Mouse (Mus musculus) hindbrain, postnatal 0 days (tissue): ENCODE data around the gene Bcl2l1. TPM values are rescaled to one million over a fixed set of nuclear protein-coding genes. Genes with fewer than 3 reads are reported as not detected.

ENCODE experiments used
- ATAC-seq: fragments of 200-750 bp; cut with Nextera tagmentation; 2 replicates; pipeline ENCODE4 v1.8.0; 2017; ENCODE audit warnings: mild to moderate bottlenecking, moderate TSS enrichment, moderate library complexity
- DNase-seq: peaks from one replicate; pipeline ENCODE4 v3.0.0-alpha.2; 2015; ENCODE audit warnings: low spot score
- H3K27ac ChIP-seq: fragments of 300-500 bp; sonication (generic); 2 replicates; pipeline ENCODE4 v1.5.1; 2014; ENCODE audit warnings: mild to moderate bottlenecking
- H3K27me3 ChIP-seq: fragments of 300-500 bp; sonication (generic); 2 replicates; pipeline ENCODE4 v1.6.1; 2014; ENCODE audit warnings: low read length, mixed read lengths; ENCODE audit not compliant: insufficient read depth
- H3K36me3 ChIP-seq: fragments of 300-500 bp; sonication (generic); 2 replicates; pipeline ENCODE4 v1.6.1; 2014; ENCODE audit warnings: low read length, mixed read lengths; ENCODE audit not compliant: insufficient read depth
- H3K4me1 ChIP-seq: fragments of 300-500 bp; sonication (generic); 2 replicates; pipeline ENCODE4 v1.6.1; 2014; ENCODE audit warnings: antibody characterized with exemption, low read length, mixed read lengths; ENCODE audit not compliant: insufficient read depth
- H3K4me2 ChIP-seq: fragments of 300-500 bp; sonication (generic); 2 replicates; pipeline ENCODE4 v1.6.1; 2014; ENCODE audit warnings: low read depth, mild to moderate bottlenecking, low read length, moderate library complexity, mixed read lengths
- H3K4me3 ChIP-seq: fragments of 300-500 bp; sonication (generic); 2 replicates; pipeline ENCODE4 v1.5.1; 2014; ENCODE audit warnings: low read length
- H3K9ac ChIP-seq: fragments of 300-500 bp; sonication (generic); replicated peaks from 2 replicates; pipeline ENCODE4 v1.6.1; 2014; ENCODE audit warnings: mild to moderate bottlenecking, low read length, moderate library complexity, mixed read lengths
- H3K9me3 ChIP-seq: fragments of 300-500 bp; sonication (generic); 2 replicates; pipeline ENCODE4 v1.6.1; 2016; ENCODE audit warnings: low read length, mixed read lengths
- CTCF ChIP-seq: IDR thresholded peaks from 2 replicates; pipeline ENCODE4 v1.5.1; 2016; ENCODE audit warnings: antibody characterized with exemption, control low read depth, low read depth
- WGBS: fragments of 180-500 bp; shearing (Covaris S2); extraction: QIAGEN DNeasy Blood & Tissue Kit; methylation state at CpG from one replicate; pipeline ENCODE4 v1.1.7; 2014; 5-methylcytosine and 5-hydroxymethylcytosine counted together
- polyA plus RNA-seq: library from polyadenylated mRNA; unstranded; fragments of >200 nt; fragmentation: Nextera tagmentation; extraction: Ambion mirVana; gene quantifications from 2 replicates; pipeline ENCODE4 v1.2.1, GENCODE M21; 2015
- total RNA-seq: library from RNA; depleted of rRNA; stranded (reverse); fragments of >200 nt; gene quantifications from 2 replicates; pipeline ENCODE4 v1.2.3, GENCODE M21; 2014; rRNA removed

Gene Bcl2l1
- 130 and 135 TPM in 2 replicates for total RNA-seq
- 110 and 123 TPM in 2 replicates for polyA plus RNA-seq

DNA sequence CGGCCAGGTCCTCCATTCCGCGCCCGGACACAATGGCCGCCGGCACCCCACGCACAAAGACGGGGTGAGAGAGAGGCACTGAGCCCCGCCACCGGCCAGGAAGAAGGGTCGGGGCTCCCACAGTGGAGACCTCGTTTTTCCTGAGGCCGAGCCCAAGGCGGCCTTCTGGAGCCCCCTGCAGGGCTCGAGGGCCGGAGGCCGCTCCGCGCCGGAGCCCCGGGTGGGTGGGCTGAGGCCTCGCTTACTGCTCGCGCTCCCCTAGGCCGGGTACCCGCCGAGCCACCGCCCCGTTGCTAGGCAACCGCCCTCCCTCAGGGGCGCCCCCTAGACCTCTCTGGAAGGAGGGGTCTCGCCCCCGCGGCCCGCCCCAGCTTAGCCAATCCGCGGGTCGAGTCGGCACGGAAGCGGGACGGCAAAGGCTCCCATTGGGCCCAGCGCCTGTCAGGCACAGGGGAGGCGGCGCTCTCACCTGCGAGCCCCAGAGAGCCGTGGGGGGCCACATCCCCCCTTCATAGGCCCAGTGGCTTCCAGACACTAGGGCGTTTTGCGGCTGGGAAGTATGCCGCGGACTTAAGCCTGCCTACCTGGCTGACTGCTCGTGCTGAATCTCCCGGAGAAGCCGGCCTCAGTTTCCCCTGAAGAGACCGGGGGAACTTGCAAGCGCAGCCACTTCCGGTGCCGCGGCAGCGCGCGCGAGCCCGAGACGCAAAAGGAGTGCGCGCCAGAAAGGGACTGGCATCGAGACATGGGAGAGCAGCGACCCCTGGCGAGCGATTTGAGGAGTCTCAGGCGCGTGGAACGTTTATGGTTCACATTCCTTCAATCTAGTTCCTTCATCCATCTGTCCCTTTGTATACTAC lies at the start of gene Bcl2l1:
TSS of gene Bcl2l1 (minus strand) at position 710 of the 860 bp plus-strand sequence.
- peak within 1 kb of the TSS; percentile 66 for H3K4me3 ChIP-seq
- peaks cover 33% of the 10 kb centered on the region for H3K4me1 ChIP-seq
- H3K27me3 ChIP-seq = no peaks in the 10 kb centered on the region
- DNase-seq = peak; percentile 99
- H3K27ac ChIP-seq = peak within 1 kb of the TSS; percentile 95
- no peaks in the 10 kb centered on the region for H3K36me3 ChIP-seq
- H3K9me3 ChIP-seq = no peaks in the 10 kb centered on the region
- H3K4me2 ChIP-seq = peak within 1 kb of the TSS; percentile 84
- peak within 1 kb of the TSS; percentile 83 for H3K9ac ChIP-seq
- under 1% methylated on average over 65 of the region's 74 CpGs for WGBS
- peak; percentile 98 for ATAC-seq
- TF ChIP-seq CTCF = peak; percentile 97

DNA sequence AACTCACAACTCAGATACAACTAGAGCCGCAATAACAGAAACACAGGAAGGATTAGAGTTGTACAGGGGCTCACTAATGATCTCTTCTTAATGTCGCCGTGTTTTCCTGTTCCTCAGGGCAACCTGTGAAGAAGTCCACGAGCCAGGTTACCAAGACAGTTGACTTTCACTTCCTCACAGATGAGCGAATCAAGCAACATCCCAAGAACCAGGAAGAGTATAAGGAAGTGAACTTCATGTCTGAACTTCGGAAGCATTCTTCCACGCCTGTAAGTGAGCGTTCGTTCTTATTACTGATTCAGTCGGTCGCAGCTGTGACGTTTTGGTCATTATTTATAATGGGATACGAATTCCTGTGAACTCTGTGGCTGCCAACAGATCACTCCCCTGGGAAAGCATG lies 49.4 kb upstream of the Bcl2l1 start:
- no peak for DNase-seq
- no peaks in the 10 kb centered on the region for H3K9me3 ChIP-seq

DNA sequence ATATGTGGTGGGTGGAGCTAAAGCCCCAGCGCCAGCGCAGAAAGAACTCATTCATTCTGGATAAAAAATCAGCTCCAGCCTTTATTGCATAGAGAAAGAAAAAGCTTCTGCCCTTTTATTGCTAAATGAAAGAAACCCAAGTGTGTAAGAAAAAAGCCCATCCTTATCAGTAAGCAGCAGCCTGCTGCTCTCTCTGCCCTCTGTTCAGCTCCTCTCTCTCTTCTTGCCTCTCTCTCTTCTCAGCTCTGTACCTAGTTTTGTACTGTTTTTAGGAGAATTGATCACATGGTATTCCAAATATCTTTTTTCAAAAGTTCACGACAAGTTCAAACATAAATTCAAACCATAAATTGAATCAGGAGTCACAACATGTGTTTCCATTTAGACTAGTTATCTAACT lies 46.7 kb upstream of the Bcl2l1 start:
- ATAC-seq (no peak), DNase-seq (no peak)
- no peak overlapping the region for H3K4me3 ChIP-seq
- H3K27ac ChIP-seq = no peak overlapping the region
- no peaks in the 10 kb centered on the region for H3K9me3 ChIP-seq
- no peaks in the 10 kb centered on the region for H3K4me1 ChIP-seq
- 98% methylated on average over 3 of the region's 3 CpGs for WGBS
- H3K4me2 ChIP-seq = no peak overlapping the region
- TF ChIP-seq CTCF = no peak
- H3K27me3 ChIP-seq = no peaks in the 10 kb centered on the region
- H3K36me3 ChIP-seq = peaks cover 8% of the 10 kb centered on the region; the same call in 1 of the 2 replicates
- H3K9ac ChIP-seq = no peak overlapping the region

More for the DNA sequence above, 49.4 kb upstream of the Bcl2l1 start:
- H3K9ac ChIP-seq = no peak overlapping the region
- H3K4me2 ChIP-seq = no peak overlapping the region
- 87% methylated on average over 13 of the region's 13 CpGs for WGBS
- TF ChIP-seq CTCF = no peak
- no peak overlapping the region for H3K4me3 ChIP-seq
- no peak for ATAC-seq
- no peak overlapping the region for H3K27ac ChIP-seq
- no peaks in the 10 kb centered on the region for H3K4me1 ChIP-seq
- peaks cover 8% of the 10 kb centered on the region; the same call in 1 of the 2 replicates for H3K36me3 ChIP-seq
- no peaks in the 10 kb centered on the region for H3K27me3 ChIP-seq

DNA sequence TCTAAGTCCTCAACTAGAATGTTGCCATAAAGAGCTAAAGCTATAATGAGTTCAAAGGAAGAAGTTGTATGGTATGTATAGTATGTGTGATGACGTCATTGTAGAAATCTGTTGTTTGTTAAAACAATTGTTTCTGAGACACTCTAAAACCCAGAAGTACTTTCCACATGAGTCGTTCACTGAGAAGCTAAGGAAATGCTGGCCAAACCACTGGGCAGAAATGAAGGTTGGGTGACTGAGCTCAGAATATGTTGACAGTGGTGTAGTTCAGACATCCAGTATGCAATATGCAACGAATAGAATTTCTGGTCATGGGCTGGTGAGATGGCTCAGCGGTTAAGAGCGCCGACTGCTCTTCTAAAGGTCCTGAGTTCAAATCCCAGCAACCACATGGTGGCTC lies 31.8 kb upstream of the Bcl2l1 start:
- Histone ChIP-seq H3K4me2 (no peak overlapping the region), H3K9me3 (no peaks in the 10 kb centered on the region), H3K9ac (no peak overlapping the region), H3K36me3 (no peaks in the 10 kb centered on the region), H3K4me3 (no peak overlapping the region), H3K27ac (no peak overlapping the region), H3K4me1 (no peaks in the 10 kb centered on the region), H3K27me3 (no peaks in the 10 kb centered on the region)
- WGBS = 93% methylated on average over 6 of the region's 6 CpGs
- ATAC-seq = no peak
- DNase-seq = no peak
- no peak for TF ChIP-seq CTCF

DNA sequence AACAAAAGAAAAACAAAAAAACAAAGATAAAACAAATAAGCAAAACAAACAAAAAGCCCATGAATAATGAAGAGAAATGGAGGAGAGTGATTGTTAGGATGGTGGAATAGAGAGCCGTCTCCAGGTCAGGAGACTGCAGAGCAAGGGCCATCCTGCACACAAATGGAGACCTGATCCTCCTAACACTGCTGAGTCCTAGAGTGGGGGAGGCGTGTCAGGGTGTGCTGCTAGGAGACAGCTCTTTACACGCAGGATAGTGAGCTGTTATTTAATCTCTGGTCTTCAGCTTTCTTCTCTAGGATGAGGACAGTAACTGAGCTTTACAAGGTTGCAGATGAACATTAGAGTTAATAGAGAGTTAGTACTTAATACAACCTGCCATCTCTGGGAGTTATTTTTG lies 31.1 kb upstream of the Bcl2l1 start:
- no peak overlapping the region for H3K4me2 ChIP-seq
- DNase-seq = no peak
- WGBS = 77% methylated on average over 3 of the region's 3 CpGs
- H3K36me3 ChIP-seq = no peaks in the 10 kb centered on the region
- H3K9ac ChIP-seq = no peak overlapping the region
- no peak for ATAC-seq
- no peak overlapping the region for H3K27ac ChIP-seq
- H3K4me1 ChIP-seq = no peaks in the 10 kb centered on the region
- no peaks in the 10 kb centered on the region for H3K9me3 ChIP-seq
- no peaks in the 10 kb centered on the region for H3K27me3 ChIP-seq
- no peak overlapping the region for H3K4me3 ChIP-seq
- no peak for TF ChIP-seq CTCF

DNA sequence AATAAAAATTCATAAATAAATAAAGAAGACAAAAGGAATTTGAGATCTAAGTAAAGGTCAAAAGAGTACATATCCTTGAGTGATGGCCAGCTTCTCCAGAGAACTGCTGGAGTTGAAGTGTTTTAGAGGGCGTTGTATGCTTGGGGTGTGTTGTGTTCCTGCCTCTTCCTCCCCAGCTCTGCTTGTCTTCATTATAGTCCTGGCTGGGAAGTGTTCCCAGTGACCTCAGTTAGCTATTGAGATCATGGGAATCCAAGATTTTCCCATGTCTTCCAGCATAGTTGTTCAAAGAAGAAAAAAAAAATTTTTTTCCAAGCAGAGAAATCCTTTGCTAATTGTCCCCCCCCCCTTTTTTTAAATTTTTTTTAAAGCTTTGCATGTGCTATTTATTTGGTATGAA lies 30.4 kb upstream of the Bcl2l1 start:
- no peak overlapping the region for H3K4me3 ChIP-seq
- H3K27me3 ChIP-seq = no peaks in the 10 kb centered on the region
- no peak for TF ChIP-seq CTCF
- H3K4me2 ChIP-seq = no peak overlapping the region
- no peaks in the 10 kb centered on the region for H3K9me3 ChIP-seq
- 91% methylated on average over 1 of the region's 1 CpGs for WGBS
- no peaks in the 10 kb centered on the region for H3K4me1 ChIP-seq
- DNase-seq (no peak), ATAC-seq (no peak)
- H3K36me3 ChIP-seq = no peaks in the 10 kb centered on the region
- no peak overlapping the region for H3K9ac ChIP-seq
- H3K27ac ChIP-seq = no peak overlapping the region

DNA sequence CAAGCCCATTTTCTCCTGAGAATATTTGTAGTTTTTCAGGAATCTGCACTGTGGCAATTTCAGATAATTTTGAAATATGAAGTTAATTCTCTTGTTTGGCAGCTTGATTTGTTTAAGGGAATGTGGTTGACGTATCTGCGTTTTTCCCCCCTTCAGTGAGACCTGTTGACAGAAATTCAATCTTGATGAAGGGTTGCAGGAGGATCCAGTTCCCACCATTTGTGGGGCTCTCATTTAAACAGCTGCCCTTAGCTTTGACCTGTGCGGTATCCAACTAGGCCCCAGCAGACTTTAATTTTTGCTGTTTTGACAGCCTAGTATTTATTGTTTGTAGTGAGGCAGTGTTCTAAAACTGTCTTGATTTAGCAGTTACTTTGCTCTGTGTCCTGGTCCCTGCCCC lies 28.0 kb upstream of the Bcl2l1 start:
- no peaks in the 10 kb centered on the region for H3K9me3 ChIP-seq
- DNase-seq (no peak), ATAC-seq (no peak)
- H3K36me3 ChIP-seq = no peaks in the 10 kb centered on the region
- H3K4me3 ChIP-seq = no peak overlapping the region
- no peak overlapping the region for H3K27ac ChIP-seq
- no peak for TF ChIP-seq CTCF
- no peak overlapping the region for H3K9ac ChIP-seq
- 91% methylated on average over 3 of the region's 3 CpGs for WGBS
- no peaks in the 10 kb centered on the region for H3K27me3 ChIP-seq
- no peak overlapping the region for H3K4me2 ChIP-seq
- H3K4me1 ChIP-seq = no peaks in the 10 kb centered on the region
